Mouse (Mus musculus): Measurements from ENCODE around the gene Slc35f4.

DNA sequence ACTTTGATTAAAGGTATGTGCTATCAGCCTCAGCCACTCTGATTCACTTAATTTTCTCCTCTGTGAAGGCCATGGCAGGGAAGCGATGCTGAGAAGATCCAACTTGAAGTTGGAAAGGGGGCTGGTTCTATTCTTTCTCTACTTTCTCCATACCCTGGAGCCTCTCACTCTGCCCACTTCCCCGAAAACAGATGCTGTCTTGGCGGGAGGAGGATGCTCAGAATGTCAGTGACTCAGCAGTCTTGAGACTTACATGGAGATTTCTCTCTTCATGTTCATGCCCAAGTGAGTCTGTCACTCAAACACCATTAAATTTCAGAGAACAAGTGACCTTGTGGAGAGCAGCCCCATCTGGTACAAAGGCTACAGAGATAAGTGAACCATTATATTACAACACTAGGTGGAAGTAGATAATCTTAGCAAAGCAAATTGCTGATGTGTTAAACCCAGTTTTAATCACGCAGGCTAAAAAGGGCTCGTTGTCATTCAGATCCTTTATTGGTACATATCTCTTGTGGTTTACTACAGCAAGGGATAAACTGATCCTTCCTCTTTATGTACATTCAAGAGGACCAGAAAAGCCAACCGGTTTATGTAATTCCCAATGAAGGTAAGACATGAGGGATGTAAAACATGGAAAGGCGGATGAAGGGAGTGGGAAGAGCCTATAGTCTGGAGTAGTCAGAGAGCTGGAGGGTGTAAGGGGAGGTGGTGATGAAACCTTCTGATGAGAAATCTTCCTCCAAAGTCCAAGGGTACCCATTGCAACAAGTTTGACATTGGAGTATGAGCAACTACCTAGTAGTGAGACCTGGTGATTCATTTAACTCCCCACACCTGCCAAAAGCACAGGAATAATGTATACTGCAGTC lies 241.8 kb downstream of the Slc35f4 start:
- TF ChIP-seq CTCF (IDR thresholded peaks at IDR 0.05; ENCODE audit: low read depth, low read length) (no peak), GATA1 (IDR thresholded peaks at IDR 0.05; ENCODE audit: borderline replicate concordance, low read length) (no peak), TAL1 (conservative IDR thresholded peaks at IDR 0.05; ENCODE audit: low read depth, low read length) (no peak)
